Mouse (Mus musculus) ES-CJ7 (cell line): ENCODE measurements around the gene Foxd2.

Experiments used
- DNase-seq: peaks from one replicate; pipeline ENCODE4 v3.0.0; 2011; ENCODE audit warnings: low read depth, low spot score

Foxd2 gene

DNA sequence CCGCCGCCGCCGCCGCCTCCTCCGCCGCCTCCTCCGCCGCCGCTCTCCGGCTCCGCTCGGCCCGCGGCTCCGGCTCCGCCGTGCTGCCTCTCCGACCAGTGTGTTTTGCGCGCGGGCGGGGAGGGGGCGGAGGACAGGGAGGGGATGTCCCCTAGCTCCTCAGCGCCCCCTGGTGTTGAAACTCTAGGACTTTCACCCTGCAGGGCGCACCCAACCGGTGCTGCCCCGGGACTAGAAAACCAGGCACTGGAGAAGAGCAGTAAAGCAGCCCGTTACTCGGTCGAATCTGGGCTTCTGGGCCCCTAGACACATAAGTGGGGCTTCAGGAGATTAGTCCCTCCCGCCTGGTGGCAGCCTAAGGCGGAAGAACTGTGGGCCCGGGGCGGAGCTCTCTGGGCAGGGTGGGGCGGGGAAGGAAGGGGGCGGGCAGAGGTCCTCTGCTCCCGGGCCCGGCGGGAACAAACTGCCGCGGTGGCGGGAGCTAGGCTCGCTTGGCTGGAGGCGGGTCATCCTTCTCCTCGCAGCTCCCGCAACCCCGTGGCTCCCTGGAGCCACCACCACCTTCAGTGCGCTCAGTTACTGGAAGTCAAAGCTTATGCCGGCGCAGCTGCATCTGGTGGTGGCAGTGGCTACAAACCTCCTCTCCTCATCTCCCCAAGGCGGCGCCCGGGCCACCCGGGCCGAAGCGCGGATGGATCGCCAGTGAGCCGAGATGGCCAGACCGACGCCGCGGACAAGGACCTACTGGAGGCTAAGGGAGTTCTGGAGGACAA lies at the start of gene Foxd2:
Foxd2 (minus strand) TSS at position 45 of the 773 bp plus-strand sequence.
- DNase-seq, result peak; percentile 93

DNA sequence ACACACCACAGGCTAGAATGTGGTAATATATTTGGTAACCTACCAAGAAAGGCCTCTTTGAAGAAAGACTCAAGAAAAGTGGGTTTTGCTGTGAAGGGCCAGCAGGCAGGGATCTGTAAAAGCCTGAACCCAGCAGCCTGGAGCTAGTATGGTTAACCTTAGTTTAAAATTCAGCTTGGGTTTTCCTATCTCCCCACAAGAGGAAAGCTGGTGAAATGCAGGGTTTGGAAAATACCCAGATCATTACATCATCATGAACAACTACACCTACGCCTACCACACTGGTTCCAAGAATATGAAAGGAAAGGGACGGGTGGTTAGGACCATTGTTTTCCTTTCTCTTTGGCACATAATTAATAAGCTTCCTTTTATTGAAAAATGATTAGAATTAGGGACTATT lies 49.6 kb upstream of the Foxd2 start:
- DNase-seq, result no peak

DNA sequence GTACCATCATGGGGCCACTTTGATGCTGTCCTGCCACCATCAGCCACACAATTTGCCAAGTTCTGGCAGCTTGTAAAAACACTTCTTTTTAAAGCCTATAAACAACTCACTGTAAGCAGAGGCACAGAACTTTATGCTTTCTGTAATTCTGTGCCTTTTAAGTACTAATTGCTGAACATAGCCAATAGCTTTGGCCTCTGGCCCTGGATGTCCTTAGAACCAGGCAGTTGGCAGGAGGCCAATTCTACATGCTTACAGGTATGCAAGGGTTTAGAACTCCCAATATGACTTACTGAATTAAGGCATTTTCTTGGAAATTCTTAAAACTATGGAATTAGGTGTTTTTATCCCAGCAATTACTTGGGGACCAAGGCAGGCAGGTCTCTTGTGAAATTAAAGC lies 48.7 kb upstream of the Foxd2 start:
- DNase-seq, result no peak

DNA sequence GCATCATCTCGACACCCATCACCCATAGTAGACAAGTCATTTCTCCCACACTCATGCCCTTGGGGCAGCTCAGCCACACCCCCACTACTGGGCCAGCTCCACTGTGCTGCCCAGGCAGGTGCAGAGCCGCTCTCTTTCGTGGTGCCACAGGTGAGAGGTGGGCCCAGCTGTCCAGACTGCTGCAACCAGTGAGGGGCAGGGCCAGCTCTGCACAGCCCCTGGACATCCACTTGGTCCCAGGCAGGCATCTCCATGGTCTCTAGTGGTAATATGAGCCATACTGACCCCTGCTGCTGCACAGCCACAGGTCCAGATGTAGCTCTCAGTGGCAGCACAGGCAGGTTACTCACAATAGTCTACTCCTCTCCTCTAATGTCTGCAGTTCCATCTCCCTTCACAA lies 44.5 kb upstream of the Foxd2 start:
- no peak for DNase-seq

DNA sequence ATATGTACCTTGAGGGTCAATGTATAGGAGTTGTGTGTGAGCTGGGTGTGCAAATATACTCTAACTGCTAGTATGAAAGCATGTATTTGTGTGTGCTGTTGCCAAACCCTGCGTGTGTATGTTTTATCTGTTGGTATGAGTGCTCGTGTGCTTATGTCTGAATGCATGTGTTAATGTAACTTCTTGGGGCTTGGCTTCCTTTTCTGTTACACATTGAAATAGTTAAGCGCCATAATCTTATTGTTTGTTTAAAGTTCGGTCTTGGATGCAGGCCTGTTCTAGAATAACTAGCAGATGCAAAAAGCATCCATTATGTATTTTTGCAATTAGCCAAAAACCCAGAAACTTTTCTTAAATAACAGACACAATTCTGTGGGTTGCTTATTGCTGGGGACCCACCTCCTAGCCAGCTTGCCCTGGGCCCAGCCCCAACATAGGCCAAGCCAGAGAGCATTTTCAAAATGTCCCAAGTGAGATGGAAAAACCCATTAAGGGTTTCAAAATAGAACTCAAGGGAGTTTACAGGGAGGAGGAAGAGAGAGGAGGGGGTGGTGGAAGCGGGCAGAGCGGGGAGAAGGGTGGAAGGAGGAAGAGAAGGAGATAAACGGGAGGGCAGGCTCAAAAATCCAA lies 39.3 kb upstream of the Foxd2 start:
- DNase-seq, result no peak

DNA sequence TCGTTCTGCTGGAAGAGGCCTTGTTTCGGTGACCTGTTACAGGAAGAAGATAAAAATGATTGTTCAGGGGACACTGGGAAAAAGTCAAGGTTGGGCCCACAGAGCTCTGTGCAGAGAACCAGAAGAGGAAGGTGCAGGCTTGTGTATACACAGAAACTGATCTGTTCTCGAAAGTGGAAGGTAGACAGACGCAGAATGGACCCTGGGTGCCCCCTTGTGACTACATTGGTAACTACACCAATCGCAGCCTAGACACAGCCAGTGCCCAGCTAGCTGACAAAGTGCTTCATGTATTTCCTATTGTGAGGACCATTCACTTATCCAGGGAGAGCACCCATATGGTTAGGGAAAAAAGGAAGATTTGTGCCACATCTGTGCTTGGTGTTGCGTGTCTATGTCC lies 38.7 kb upstream of the Foxd2 start:
- DNase-seq, result peak; percentile 53

DNA sequence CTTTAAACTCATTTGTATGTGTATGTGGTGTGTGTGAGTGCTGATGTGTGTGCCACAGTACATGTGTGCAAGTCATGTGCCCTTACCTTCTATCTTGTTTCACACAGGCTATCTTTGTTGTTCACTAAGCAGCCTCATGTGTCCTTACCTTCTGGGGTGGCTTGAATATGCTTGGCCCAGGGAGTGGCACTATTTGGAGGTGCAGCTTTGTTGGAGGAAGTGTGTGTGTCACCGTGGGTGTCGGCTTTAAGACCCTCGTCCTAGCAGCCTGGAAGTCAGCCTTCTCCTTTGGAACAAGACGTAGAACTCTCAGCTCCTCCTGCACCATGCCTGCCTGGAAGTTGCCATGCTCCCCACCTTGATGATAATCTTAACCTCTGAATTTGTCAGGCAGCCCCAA lies 37.7 kb upstream of the Foxd2 start:
- DNase-seq, result no peak

DNA sequence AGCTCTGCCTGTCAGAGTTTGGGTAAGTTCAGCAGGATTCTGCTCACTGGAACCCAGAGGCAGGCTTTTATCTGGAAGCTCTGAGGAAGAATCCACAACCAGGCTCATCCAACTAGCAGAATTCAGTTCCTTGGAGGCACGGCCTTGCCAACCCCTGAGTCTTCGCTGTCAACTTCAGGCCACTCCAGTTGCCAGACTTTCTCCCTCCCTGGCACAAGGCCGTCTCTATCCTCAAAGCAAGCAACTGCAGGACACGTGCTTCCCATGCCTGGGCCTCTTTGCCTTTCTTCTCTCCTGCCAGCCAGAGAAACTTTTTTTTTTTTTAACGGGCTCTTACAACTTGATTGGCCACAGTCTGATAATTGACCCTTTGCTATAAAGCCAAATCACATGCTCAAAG lies 36.3 kb upstream of the Foxd2 start:
- no peak for DNase-seq

DNA sequence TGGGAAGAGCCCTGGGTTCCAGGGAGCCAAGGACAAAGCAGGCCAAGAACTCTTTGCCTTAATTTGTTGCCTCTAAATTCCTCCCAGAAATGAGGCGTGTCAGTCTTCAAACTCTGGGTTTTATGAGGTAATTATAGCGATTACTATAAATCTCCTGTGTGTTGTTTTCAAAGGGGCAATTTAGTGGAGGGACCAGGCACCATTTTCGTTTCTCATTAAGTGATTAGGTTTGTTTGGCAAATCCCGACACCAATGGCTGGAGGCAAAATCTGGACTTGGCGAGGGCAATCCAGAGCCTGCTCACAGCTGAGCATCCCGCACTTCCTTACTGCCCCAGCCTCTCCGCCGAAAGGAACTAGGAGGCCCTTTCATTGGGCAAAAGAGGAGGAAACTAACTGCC lies 33.9 kb upstream of the Foxd2 start:
- no peak for DNase-seq

DNA sequence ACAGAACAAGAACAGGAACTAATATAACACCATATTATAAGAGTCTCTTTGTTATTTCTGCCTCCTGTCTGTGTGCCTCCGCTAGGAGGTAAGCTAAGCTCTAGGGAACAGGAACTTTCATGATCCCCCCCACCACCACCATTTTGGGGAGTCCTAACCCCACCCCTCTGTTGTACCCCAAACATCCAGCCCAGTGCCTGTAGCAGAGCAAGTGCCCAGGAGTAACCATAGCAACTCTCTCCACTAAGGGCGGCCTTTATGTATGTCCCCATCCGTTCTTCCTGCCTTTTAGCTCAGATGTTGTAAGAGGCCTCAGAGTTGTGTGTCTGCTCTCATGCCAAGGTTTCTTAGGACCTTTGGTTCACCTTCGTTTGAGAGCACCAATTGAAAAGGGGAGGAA lies 33.4 kb upstream of the Foxd2 start:
- no peak for DNase-seq

DNA sequence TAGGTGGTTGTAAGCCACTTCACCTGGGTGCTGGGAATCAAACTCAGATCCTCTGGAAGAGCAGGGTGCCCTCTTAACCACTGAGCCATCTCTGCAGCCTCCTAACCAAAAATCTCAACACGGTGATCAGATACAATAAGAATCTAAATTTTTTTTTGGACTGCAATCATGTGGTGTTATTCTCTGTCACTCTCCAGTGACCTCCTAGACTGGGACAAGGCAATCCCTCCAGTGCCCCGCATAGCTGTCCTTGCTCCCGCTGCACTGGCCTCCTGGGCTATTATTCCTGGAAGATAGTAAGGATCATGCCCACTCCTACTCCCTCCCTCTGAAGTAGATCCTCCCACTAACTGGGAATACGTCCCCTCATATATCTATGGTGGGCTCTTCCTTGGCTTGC lies 32.6 kb upstream of the Foxd2 start:
- no peak for DNase-seq

DNA sequence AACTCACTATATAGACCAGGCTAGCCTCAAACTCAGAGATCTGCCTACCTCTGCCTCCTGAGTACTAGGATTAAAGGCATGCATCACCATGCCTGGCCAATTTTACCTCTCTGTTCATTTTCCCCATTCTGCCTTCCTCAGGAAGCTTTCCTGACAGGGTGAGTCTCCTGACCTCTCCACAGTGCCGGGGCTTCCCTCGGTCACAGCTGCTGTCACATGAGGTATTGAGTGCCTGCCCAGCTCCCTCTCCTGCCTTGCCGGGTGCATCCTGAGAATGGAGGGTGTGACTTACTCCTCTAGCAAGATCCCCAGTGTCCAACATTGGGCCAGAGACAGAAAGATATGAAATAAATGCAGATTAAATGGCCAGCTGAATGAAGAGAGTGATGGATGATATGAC lies 29.6 kb upstream of the Foxd2 start:
- no peak for DNase-seq

DNA sequence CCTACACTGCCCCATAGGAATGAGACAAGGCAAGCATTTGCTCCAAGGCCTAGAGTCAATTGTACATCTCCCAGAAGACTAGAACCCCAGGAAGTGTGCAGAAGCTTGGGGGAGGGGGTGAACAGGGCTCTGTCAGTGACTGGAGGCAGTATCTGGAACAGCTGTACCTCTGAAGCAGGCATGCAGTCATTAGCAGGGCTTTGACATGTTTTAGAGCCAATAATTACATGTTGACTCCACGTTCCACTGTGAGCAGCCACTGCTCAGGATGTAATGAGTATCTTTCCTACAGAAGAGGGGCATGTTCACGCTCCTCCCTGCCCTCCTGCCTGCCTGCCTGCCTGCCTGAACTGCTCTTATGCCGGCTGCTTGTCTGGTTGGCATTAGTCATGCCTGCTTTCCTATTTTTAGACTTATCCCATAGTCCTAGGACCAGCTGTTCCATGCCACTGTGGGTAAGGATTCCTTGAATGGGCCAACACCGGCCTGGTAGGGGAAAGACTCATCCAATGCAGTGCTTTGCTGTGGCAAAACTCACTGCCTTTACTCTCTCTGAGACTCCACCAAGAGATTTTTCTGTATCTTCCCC lies 28.9 kb upstream of the Foxd2 start:
- DNase-seq, result no peak

DNA sequence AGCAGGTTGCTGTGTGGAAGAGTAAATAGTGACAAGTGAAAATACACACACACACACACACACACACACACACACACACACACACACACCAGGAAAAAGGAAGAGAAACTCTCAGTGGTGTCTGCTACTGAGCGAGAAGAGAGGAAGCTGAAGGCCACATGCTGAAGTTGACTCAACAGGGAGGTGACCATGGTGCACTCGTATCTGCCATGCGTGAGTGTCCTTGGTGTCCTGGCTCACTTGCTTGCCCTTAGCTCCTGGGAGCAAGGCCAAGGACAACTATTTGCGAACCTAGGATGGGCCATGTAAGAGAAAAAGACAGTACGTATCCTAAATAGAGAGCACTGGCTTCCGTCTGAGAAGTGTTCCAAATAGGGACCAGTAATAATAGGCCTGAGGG lies 25.5 kb upstream of the Foxd2 start:
- no peak for DNase-seq

DNA sequence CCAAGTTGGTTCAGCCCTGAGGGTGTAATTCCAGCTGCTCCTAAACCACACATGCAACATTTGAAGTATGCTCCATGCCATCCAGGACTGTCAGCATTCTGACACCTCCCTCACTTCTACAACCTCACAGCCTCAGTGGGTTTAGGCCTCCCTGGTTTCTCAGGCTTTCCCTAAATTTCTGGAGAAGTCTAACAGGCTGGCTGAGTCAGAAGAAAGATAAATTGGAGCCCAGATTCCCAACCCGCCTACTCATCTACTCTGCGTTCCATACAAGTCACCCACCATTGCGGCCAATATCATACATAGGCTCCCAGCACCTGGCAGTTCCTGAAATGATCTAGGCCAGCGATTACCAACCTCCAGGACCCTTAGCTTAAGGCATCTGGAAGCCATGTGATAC lies 24.1 kb upstream of the Foxd2 start:
- DNase-seq, result no peak

DNA sequence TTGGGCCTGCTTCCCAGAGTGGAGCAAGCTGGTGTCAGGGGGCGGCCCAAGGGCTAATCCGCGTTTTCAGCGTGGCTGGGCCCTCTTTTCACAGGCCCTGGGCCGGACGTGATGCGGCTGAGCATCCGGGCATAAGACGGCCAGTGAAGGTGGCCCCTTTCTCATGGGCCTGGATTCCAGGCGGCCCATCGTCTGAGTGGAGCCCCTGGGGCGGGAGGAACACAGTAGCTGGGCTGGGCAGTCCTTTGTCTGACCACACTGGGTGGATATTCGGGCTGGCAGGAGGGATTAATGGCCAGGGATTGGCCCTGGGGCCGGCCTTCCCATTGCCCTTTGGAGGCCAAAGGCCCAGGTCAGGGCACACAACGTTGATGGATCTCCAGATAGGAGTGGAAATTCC lies 20.5 kb upstream of the Foxd2 start:
- DNase-seq, result no peak

DNA sequence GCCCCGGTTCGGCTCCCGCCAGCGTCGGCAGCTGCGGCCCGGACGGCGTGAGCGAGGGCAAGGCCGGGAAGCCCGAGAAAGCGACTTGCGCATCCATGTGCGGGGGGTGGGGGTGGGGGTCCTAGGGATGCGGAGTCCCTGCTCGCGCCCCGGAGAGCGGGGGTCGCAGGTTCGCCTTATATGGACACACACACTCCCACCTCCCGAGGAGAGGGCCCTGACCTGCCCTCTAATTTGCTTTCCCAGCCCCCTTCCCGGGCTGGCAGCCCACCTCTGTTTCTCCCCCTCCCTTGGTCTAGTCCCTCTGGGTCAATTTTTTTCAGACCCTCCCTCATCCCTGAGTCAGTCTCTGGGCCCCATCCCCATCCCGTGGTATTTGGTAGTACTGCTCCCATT lies 17.2 kb upstream of the Foxd2 start, which contains the start of gene Foxe3:
Foxe3 (minus strand) TSS at position 97 of the 396 bp plus-strand sequence.
- no peak for DNase-seq

DNA sequence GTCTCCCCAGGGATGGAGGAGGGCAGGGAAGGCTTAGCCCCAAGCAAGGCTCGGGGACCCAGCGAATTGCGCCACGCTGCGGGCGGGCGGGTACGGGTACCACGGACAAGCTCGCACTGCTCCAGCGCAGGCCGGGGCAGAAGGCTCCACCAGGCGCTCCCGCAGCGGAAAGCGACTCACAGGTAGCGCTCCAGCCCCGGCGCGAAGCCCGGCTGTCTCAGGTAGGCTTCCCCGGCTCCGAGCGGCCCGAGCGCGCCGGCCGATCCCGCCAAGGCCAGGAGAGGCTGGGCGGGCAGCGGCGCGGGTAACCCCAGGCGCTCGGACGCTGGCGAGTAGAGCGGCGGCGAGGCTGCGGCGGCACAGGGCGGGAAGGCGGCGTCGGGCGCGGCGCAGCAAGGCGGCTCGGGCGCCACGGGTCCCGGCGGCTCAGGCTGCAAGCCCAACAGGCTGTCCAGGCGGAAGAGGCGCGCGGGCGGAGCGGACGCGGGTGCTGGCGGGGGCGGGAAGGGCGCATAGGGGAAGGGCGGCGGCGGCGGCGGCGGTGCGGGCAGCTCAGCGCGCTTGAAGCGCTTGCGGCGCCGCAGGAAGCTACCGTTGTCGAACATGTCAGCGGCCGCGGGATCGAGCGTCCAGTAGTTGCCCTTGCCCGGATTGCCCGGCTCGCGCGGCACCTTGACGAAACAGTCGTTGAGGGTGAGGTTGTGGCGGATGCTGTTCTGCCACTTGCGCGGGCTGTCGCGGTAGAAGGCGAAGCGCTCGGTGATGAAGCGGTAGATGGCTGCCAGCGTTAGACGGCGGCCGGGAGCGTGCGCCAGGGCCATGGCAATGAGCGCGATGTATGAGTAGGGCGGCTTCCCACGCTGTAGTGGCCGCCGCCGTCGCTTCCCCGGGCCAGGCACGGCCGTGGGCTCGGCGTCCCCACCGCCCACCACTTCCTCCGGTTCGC lies 16.6 kb upstream of the Foxd2 start:
- DNase-seq, result peak; percentile 56

DNA sequence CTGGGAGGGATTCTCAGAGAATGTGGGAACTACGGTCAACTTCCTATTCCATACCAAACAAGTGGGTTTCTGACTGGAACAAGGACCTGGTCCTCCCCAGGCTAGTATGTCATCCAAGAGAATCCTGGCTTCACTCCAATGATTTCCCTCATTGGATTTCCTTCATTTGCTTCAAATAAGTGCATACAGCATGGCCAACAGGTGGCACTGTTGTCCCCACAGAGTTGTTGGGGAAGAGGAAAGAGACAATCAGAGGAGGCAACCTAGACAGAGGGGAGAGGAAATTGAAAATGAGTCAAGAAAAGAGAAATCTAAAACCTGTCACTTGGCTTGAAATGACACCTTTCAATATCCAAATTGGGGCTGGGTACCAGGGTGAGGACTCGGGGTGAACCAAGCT lies 8.4 kb upstream of the Foxd2 start:
- peak; percentile 76 for DNase-seq

DNA sequence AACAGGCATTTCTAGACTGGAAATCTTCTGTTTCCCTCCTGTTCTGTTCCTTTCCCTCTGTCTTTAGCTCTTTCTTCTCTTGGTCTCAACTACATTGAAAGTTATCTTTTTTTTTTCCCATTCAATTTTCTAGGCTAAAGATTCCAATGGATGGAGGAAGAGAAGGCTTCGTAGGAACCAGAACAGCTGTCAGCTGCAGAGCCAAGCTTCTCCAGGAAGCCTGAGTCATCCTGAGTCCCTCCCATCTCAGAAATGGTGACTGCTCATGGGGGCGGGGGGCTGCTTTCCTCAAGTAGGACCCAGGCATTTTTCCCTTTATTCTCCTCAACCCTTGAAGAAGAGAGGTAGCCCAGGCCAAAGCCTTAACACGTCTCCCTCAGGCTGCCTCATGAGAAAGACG lies 7.4 kb upstream of the Foxd2 start:
- no peak for DNase-seq

DNA sequence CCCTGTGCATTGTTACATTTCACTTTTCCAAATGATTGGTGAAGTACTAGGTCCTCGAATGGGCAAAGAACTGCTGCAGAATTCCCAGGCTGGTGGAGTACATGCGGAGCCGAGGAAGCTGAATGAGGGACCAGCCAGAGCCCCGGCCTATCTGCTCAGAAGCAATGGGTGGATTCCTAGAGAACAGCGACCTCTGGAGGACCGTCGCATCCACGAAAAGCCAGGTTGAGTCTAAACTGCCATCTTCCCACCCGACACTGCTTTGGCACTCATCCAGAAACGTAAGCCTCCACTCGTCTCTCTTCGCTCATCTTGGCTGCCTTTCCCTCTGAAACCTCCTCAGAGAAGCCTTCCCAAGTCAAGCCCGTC lies 4.9 kb upstream of the Foxd2 start:
- peak; percentile 88 for DNase-seq
